Mouse (Mus musculus): ENCODE results near the gene Nucb1. TPM values are rescaled to one million over a fixed set of nuclear protein-coding genes. Genes with fewer than 3 reads are reported as not detected.
"Not testable (repeated sequence)": the region's sequence is repeated elsewhere in the genome, so short reads cannot be mapped to it uniquely, and the experiment has no call there.

The Nucb1 gene
- polyA plus RNA-seq, 1 experiment from 2014 or later: 251 TPM

DNA sequence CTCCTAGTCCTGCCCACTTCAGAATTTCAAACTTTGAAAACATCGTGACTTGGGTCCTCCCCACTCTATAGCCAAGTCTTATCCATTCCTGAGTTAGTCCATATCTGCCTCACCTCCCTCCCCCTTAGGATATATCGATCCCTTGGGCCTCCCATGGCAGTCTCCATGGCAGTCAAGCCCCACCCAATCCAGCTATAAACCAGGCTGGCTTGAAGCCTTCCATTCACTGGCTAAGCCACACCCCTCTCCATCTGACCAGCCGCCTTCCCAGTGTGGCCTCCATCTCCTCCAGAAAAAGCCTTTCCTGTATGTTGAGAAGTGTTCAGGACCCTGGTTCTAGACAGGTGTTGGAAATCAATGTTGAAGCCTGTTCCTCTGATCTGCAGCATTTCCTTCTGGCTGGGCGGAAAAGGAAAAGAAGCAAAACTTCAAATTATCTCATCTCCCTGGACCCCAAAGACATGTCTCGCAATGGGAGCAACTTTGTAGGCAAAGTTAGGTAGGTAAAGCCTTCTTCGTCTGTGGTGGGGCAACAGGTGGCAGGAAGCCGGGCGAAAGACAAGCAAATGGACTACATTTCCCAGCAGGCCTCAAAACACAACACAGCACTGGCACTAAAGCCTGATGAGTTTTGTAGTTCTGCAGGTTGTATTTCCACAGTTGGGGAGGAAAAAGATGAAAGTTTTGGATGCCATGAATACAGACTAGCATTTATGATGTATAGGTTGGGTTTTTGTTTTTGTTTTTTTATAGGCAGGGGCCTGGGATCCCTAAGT, 9.3 kb upstream of the Nucb1 start:
- Histone ChIP-seq H3K9ac (ENCODE audit: low read depth, low read length) (no peak overlapping the region), H3K4me3 (ENCODE audit: low read length) (no peak overlapping the region), H3K27ac (ENCODE audit: low read length) (no peak overlapping the region), H3K36me3 (ENCODE audit: control insufficient read depth, insufficient read depth, low read length) (no peaks in the 10 kb centered on the region), H3K9me3 (ENCODE audit: control insufficient read depth, low read length) (no peaks in the 10 kb centered on the region), H3K4me2 (ENCODE audit: low read depth, low read length) (no peak overlapping the region), H3K4me1 (ENCODE audit: control insufficient read depth, insufficient read depth, low read length) (peaks cover 20% of the 10 kb centered on the region), H3K27me3 (replicated peaks; ENCODE audit: control insufficient read depth, insufficient read depth, low read length) (no peaks in the 10 kb centered on the region)
- 63% methylated on average over 8 of the region's 8 CpGs for WGBS
- peak; percentile 70 for ATAC-seq

DNA sequence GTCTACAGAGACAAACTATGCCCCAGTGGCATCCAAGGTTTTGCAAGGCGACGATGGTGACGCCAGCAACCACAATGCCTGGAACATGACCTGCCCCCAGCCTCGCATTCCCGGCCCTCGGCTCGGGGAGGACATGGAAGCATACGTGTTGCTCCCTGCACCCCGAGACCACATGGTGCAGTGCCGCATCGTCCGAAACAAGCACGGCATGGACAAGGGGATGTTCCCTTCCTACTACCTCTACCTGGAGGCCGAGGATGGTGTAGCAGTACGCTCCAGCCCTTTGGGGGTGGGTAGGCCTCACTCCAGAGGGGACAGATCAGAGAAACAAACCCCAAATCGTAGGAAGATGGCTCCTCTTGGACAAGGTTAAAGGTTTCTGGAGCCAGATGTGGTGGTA, 8.4 kb upstream of the Nucb1 start:
- no peak overlapping the region for H3K9ac ChIP-seq (ENCODE audit: low read depth, low read length)
- H3K4me3 ChIP-seq (ENCODE audit: low read length): no peak overlapping the region
- H3K36me3 ChIP-seq (ENCODE audit: control insufficient read depth, insufficient read depth, low read length): no peaks in the 10 kb centered on the region
- no peaks in the 10 kb centered on the region for H3K9me3 ChIP-seq (ENCODE audit: control insufficient read depth, low read length)
- peaks cover 18% of the 10 kb centered on the region for H3K4me1 ChIP-seq (ENCODE audit: control insufficient read depth, insufficient read depth, low read length)
- WGBS: 92% methylated on average over 16 of the region's 16 CpGs
- H3K4me2 ChIP-seq (ENCODE audit: low read depth, low read length): no peak overlapping the region
- ATAC-seq: no peak
- no peak overlapping the region for H3K27ac ChIP-seq (ENCODE audit: low read length)
- no peaks in the 10 kb centered on the region for H3K27me3 ChIP-seq (replicated peaks; ENCODE audit: control insufficient read depth, insufficient read depth, low read length)

DNA sequence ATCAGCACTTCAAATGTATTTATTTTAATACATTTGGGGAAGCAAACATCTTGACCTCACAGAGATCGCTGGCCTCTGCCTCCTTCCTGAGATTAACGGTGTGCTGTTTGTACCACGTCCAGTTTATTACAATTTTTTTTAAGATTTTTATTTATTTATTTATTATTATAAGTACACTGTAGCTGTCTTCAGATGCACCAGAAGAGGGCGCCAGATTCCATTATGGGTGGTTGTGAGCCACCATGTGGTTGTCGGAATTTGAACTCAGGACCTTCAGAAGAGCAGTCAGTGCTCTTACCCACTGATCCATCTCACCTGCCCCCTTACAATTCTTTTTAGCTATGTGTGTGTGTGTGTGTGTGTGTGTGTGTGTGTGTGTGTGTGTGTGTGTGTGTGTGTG, 6.6 kb upstream of the Nucb1 start:
- ATAC-seq; H3K27ac ChIP-seq (ENCODE audit: low read length); H3K36me3 ChIP-seq (ENCODE audit: control insufficient read depth, insufficient read depth, low read length); H3K4me3 ChIP-seq (ENCODE audit: low read length); H3K9ac ChIP-seq (ENCODE audit: low read depth, low read length); H3K9me3 ChIP-seq (ENCODE audit: control insufficient read depth, low read length); H3K4me2 ChIP-seq (ENCODE audit: low read depth, low read length); H3K27me3 ChIP-seq (replicated peaks; ENCODE audit: control insufficient read depth, insufficient read depth, low read length): not testable (repeated sequence)
- peaks cover 13% of the 10 kb centered on the region for H3K4me1 ChIP-seq (ENCODE audit: control insufficient read depth, insufficient read depth, low read length)
- 70% methylated on average over 5 of the region's 5 CpGs for WGBS

DNA sequence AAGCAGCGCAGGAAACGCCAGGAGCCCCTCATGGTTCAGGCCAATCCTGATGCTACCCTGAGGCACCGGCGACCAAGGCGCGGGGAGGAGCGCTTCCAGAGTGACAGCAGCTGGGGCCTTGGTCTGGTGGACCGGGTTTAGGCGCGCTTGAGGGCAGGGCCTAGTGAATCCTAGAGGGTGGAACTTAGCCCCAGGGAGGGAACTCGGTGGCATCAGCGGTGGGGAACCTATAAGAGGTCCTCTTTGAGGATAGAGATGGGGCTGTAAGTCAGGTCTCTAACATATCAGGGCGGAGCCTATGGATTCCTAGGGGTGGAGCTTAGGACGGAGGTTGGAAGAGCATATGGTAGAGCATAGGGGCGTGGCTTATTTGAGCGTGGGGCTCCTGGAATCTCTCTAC, 5.2 kb upstream of the Nucb1 start:
- Histone ChIP-seq H3K36me3 (ENCODE audit: control insufficient read depth, insufficient read depth, low read length) (no peaks in the 10 kb centered on the region), H3K4me3 (ENCODE audit: low read length) (no peak overlapping the region), H3K27me3 (replicated peaks; ENCODE audit: control insufficient read depth, insufficient read depth, low read length) (no peaks in the 10 kb centered on the region), H3K4me1 (ENCODE audit: control insufficient read depth, insufficient read depth, low read length) (peaks cover 13% of the 10 kb centered on the region), H3K9ac (ENCODE audit: low read depth, low read length) (peak overlapping the region; percentile 39; the same call in 1 of the 2 replicates), H3K27ac (ENCODE audit: low read length) (peak overlapping the region; percentile 65), H3K9me3 (ENCODE audit: control insufficient read depth, low read length) (no peaks in the 10 kb centered on the region), H3K4me2 (ENCODE audit: low read depth, low read length) (0 out of 2 replicates have a peak overlapping the region, but pooled peaks have one; percentile 6)
- 29% methylated on average over 16 of the region's 16 CpGs for WGBS
- peak; percentile 13; the same call in 1 of the 2 replicates for ATAC-seq

DNA sequence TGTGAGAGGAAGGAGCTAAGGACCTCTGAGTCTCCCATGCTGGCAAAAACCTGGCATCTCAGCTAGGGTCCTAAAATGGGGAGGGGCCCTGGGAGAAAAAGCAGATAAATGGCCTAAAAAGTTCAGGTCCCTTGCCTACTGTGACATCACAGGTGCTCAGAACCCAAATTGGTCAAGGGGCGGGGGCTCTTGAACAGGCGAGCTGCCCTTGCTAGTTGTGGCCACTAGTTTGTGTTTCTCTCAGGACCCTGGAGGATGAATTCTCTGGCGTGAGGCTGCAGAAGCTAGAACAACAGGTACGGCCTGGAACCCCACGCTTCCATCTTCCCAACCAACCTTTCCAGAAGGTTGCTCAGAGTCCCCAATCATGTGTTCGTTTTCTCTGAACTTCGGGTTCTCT, 4.2 kb upstream of the Nucb1 start:
- Histone ChIP-seq H3K36me3 (ENCODE audit: control insufficient read depth, insufficient read depth, low read length) (no peaks in the 10 kb centered on the region), H3K27ac (ENCODE audit: low read length) (no peak overlapping the region), H3K27me3 (replicated peaks; ENCODE audit: control insufficient read depth, insufficient read depth, low read length) (no peaks in the 10 kb centered on the region), H3K4me1 (ENCODE audit: control insufficient read depth, insufficient read depth, low read length) (peaks cover 15% of the 10 kb centered on the region), H3K9me3 (ENCODE audit: control insufficient read depth, low read length) (no peaks in the 10 kb centered on the region), H3K9ac (ENCODE audit: low read depth, low read length) (no peak overlapping the region), H3K4me2 (ENCODE audit: low read depth, low read length) (no peak overlapping the region), H3K4me3 (ENCODE audit: low read length) (no peak overlapping the region)
- 82% methylated on average over 7 of the region's 7 CpGs for WGBS
- ATAC-seq: no peak

DNA sequence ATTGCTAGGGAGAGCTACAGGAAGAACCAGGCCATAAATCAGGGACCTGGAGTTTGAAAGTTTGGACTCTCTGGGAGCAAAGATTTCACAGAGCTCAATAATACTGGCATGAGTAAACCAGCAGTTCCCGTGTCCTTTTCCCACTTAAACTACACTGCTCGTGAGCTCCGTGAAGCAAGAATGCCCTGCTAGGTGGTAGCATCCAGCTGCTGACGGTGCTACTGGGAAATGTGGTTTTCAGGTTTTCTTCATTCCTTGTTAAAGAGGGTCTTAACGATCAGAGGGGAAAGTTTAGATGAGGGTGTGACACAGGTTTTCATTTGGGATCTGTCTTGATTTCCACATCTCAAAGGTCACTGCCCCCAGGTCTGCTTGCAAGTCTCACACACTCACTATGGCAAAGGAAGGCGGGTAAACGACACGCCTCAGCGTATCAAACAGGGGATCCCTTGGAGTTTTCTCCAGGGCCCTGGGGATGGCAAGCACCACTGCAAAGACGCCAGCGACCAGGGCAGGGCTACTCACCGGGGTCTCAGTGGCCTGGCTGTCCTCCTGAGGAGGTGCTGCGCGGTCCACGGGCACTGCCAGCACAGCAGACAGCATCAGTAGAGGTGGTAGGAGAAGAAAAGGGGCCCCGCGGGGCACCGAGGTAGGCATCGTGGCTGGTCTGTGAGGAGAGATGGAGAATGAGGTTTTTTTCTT, 874 bp downstream of the Nucb1 start:
- Histone ChIP-seq H3K4me1 (ENCODE audit: control insufficient read depth, insufficient read depth, low read length) (peaks cover 18% of the 10 kb centered on the region), H3K27me3 (replicated peaks; ENCODE audit: control insufficient read depth, insufficient read depth, low read length) (no peaks in the 10 kb centered on the region), H3K4me3 (ENCODE audit: low read length) (peak overlapping the region; percentile 87), H3K9ac (ENCODE audit: low read depth, low read length) (peak overlapping the region; percentile 90), H3K27ac (ENCODE audit: low read length) (peak overlapping the region; percentile 96), H3K36me3 (ENCODE audit: control insufficient read depth, insufficient read depth, low read length) (0 out of 2 replicates have a peak, but pooled peaks cover 2% of the 10 kb centered on the region), H3K4me2 (ENCODE audit: low read depth, low read length) (peak overlapping the region; percentile 98), H3K9me3 (ENCODE audit: control insufficient read depth, low read length) (no peaks in the 10 kb centered on the region)
- WGBS: 20% methylated on average over 19 of the region's 19 CpGs
- ATAC-seq: peak; percentile 44

DNA sequence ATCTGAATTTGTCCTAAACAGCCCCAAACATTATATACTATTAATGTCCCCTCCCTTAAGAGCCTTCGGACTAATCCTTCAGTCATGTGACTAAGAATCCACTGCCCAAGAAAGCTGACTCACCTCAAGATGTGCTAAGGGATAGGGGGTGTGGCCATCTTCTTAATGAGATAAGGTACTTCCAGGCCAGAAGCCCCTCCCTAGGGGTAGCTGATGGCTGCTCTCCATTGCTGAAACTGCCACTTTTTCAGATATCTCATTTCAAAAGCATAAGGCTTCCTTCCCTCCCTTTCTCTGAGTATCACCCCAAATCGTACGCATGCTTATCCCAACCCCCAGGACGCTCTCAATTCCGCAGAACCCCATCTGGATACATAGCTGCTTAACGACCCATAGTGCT, 1.6 kb downstream of the Nucb1 start:
- peak overlapping the region; percentile 90; the same call in 1 of the 2 replicates for H3K9ac ChIP-seq (ENCODE audit: low read depth, low read length)
- H3K4me2 ChIP-seq (ENCODE audit: low read depth, low read length): peak overlapping the region; percentile 98
- H3K9me3 ChIP-seq (ENCODE audit: control insufficient read depth, low read length): no peaks in the 10 kb centered on the region
- H3K27me3 ChIP-seq (replicated peaks; ENCODE audit: control insufficient read depth, insufficient read depth, low read length): no peaks in the 10 kb centered on the region
- 0 out of 2 replicates have a peak, but pooled peaks cover 2% of the 10 kb centered on the region for H3K36me3 ChIP-seq (ENCODE audit: control insufficient read depth, insufficient read depth, low read length)
- H3K4me1 ChIP-seq (ENCODE audit: control insufficient read depth, insufficient read depth, low read length): peaks cover 18% of the 10 kb centered on the region
- ATAC-seq: peak; percentile 31
- H3K4me3 ChIP-seq (ENCODE audit: low read length): peak overlapping the region; percentile 87; the same call in 1 of the 2 replicates
- 73% methylated on average over 6 of the region's 6 CpGs for WGBS
- H3K27ac ChIP-seq (ENCODE audit: low read length): peak overlapping the region; percentile 96

DNA sequence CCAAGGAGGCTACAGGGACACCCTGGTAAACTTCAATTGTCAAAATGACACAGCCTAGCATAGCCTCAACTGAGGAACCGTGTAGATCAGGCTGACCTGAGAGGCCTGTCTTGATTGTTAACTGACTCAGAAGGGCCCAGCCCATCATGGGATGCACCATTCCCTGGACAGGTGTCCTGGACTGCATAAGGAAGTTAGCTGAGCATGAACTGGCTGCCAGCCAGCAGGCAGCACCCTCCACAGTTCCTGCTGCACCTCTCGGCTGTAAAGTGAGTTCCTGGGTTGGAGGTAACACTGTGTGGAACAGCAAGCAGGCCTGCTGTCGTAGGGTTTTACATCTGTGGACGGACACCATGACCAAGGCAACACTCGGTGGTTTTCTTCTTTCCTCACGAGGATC, 2.6 kb downstream of the Nucb1 start:
- 0 out of 2 replicates have a peak, but pooled peaks cover 2% of the 10 kb centered on the region for H3K36me3 ChIP-seq (ENCODE audit: control insufficient read depth, insufficient read depth, low read length)
- no peak overlapping the region for H3K9ac ChIP-seq (ENCODE audit: low read depth, low read length)
- peaks cover 18% of the 10 kb centered on the region for H3K4me1 ChIP-seq (ENCODE audit: control insufficient read depth, insufficient read depth, low read length)
- peak; percentile 75 for ATAC-seq
- H3K27ac ChIP-seq (ENCODE audit: low read length): peak overlapping the region; percentile 53
- H3K4me3 ChIP-seq (ENCODE audit: low read length): no peak overlapping the region
- 68% methylated on average over 6 of the region's 6 CpGs for WGBS
- no peak overlapping the region for H3K4me2 ChIP-seq (ENCODE audit: low read depth, low read length)
- H3K9me3 ChIP-seq (ENCODE audit: control insufficient read depth, low read length): no peaks in the 10 kb centered on the region
- no peaks in the 10 kb centered on the region for H3K27me3 ChIP-seq (replicated peaks; ENCODE audit: control insufficient read depth, insufficient read depth, low read length)

DNA sequence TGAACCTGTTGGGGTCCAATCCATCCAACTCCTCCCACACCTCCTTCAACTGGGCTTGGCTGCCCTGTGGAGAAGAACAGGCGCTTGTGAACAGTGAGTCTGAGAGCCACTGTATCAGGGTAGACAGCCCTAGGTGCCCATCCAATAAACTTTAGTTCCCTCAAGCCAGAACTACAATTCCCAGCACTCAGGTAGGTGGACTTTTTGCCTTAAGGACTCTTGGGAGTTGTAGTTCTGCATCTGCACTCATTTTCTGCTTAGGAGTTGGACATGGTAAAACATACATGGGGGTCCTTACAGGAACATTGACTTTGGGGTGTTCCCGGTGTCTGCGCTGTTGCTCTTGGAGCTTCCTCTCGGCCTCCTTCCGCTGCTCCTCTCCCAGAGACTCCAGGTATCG, 11.8 kb downstream of the Nucb1 start:
- H3K27ac ChIP-seq (ENCODE audit: low read length): no peak overlapping the region
- no peak overlapping the region for H3K4me2 ChIP-seq (ENCODE audit: low read depth, low read length)
- H3K4me1 ChIP-seq (ENCODE audit: control insufficient read depth, insufficient read depth, low read length): no peaks in the 10 kb centered on the region
- H3K9ac ChIP-seq (ENCODE audit: low read depth, low read length): no peak overlapping the region
- no peak overlapping the region for H3K4me3 ChIP-seq (ENCODE audit: low read length)
- no peak for ATAC-seq
- H3K27me3 ChIP-seq (replicated peaks; ENCODE audit: control insufficient read depth, insufficient read depth, low read length): no peaks in the 10 kb centered on the region
- WGBS: 97% methylated on average over 6 of the region's 6 CpGs
- H3K9me3 ChIP-seq (ENCODE audit: control insufficient read depth, low read length): no peaks in the 10 kb centered on the region
- peaks cover 19% of the 10 kb centered on the region for H3K36me3 ChIP-seq (ENCODE audit: control insufficient read depth, insufficient read depth, low read length)
